Mouse (Mus musculus) limb, embryonic 13.5 days (tissue): ENCODE measurements around the gene Tmem151b. TPM values are rescaled to one million over a fixed set of nuclear protein-coding genes. Genes with fewer than 3 reads are reported as not detected.

Experiments
- ATAC-seq: fragments of 200-750 bp; cut with Nextera tagmentation; 2 replicates; pipeline ENCODE4 v1.8.0; 2017; ENCODE audit warnings: low read depth, moderate number of reproducible peaks, moderate TSS enrichment; ENCODE audit not compliant: low FRiP score
- H3K27ac ChIP-seq: fragments of 300-500 bp; sonication (generic); 2 replicates; pipeline ENCODE4 v1.5.1; 2015; ENCODE audit warnings: inconsistent platforms, mild to moderate bottlenecking, moderate library complexity
- H3K27me3 ChIP-seq: fragments of 300-500 bp; sonication (generic); 2 replicates; pipeline ENCODE4 v1.6.1; 2015; ENCODE audit warnings: mild to moderate bottlenecking, inconsistent platforms
- H3K36me3 ChIP-seq: fragments of 300-500 bp; sonication (generic); 2 replicates; pipeline ENCODE4 v1.6.1; 2015; ENCODE audit warnings: inconsistent platforms, mild to moderate bottlenecking, moderate library complexity
- H3K4me1 ChIP-seq: fragments of 300-500 bp; sonication (generic); 2 replicates; pipeline ENCODE4 v1.6.1; 2015; ENCODE audit warnings: inconsistent platforms
- H3K4me2 ChIP-seq: fragments of 300-500 bp; sonication (generic); replicated peaks from 2 replicates; pipeline ENCODE4 v1.6.1; 2015; ENCODE audit warnings: inconsistent platforms, mild to moderate bottlenecking, moderate library complexity
- H3K4me3 ChIP-seq: fragments of 300-500 bp; sonication (generic); 2 replicates; pipeline ENCODE4 v1.5.1; 2015; ENCODE audit warnings: moderate library complexity, mild to moderate bottlenecking, inconsistent platforms
- H3K9ac ChIP-seq: fragments of 300-500 bp; sonication (generic); 2 replicates; pipeline ENCODE4 v1.6.1; 2015; ENCODE audit warnings: mild to moderate bottlenecking, inconsistent platforms
- H3K9me3 ChIP-seq: fragments of 300-500 bp; sonication (generic); 2 replicates; pipeline ENCODE4 v1.6.1; 2016; ENCODE audit warnings: inconsistent platforms
- WGBS: fragments of 180-500 bp; shearing (Covaris S2); methylation state at CpG from one replicate; pipeline ENCODE4 v1.1.7; 2015; 5-methylcytosine and 5-hydroxymethylcytosine counted together
- polyA plus RNA-seq: library from polyadenylated mRNA; unstranded; fragments of >200 nt; fragmentation: Nextera tagmentation; extraction: Ambion mirVana; gene quantifications from 2 replicates; pipeline ENCODE4 v1.2.1, GENCODE M21; 2015

Tmem151b gene
- polyA plus RNA-seq, 1 experiment from 2014 or later, result 10.5 TPM

- no peaks in the 10 kb centered on the region for H3K9me3 ChIP-seq
- ATAC-seq, result no peak
- H3K4me3 ChIP-seq, result peak overlapping the region; percentile 8; the same call in 1 of the 2 replicates
- H3K27me3 ChIP-seq, result peaks cover 24% of the 10 kb centered on the region
- peaks cover 29% of the 10 kb centered on the region for H3K36me3 ChIP-seq
- WGBS, result 44% methylated on average over 16 of the region's 16 CpGs
- H3K4me1 ChIP-seq, result peaks cover 64% of the 10 kb centered on the region
- peak overlapping the region; percentile 6; the same call in 1 of the 2 replicates for H3K27ac ChIP-seq
- H3K9ac ChIP-seq, result peak overlapping the region; percentile 51
- peak overlapping the region; percentile 99 for H3K4me2 ChIP-seq
These were observed 42.5 kb upstream of the Tmem151b start for GRCm38 (mm10) chr17:45591701-45592605.

GRCm38 (mm10) chr17:45590410-45590809 lies 40.9 kb upstream of the Tmem151b start:
- no peak overlapping the region for H3K4me3 ChIP-seq
- ATAC-seq, result no peak
- H3K9ac ChIP-seq, result no peak overlapping the region
- H3K4me1 ChIP-seq, result peaks cover 58% of the 10 kb centered on the region
- 0 out of 2 replicates have a peak, but pooled peaks cover 3% of the 10 kb centered on the region for H3K9me3 ChIP-seq
- WGBS, result 61% methylated on average over 6 of the region's 6 CpGs
- H3K27ac ChIP-seq, result no peak overlapping the region
- no peak overlapping the region for H3K4me2 ChIP-seq
- H3K27me3 ChIP-seq, result peaks cover 16% of the 10 kb centered on the region
- H3K36me3 ChIP-seq, result peaks cover 38% of the 10 kb centered on the region

- Histone ChIP-seq H3K4me2 (no peak overlapping the region), H3K36me3 (peaks cover 38% of the 10 kb centered on the region), H3K4me1 (peaks cover 60% of the 10 kb centered on the region), H3K9me3 (0 out of 2 replicates have a peak, but pooled peaks cover 3% of the 10 kb centered on the region), H3K27me3 (peaks cover 13% of the 10 kb centered on the region), H3K27ac (no peak overlapping the region), H3K4me3 (no peak overlapping the region), H3K9ac (no peak overlapping the region)
- 91% methylated on average over 8 of the region's 8 CpGs for WGBS
- ATAC-seq, result no peak
These were observed 40.4 kb upstream of the Tmem151b start for GRCm38 (mm10) chr17:45589844-45590243.

- no peak overlapping the region for H3K9ac ChIP-seq
- H3K27me3 ChIP-seq, result peaks cover 7% of the 10 kb centered on the region
- peaks cover 38% of the 10 kb centered on the region for H3K36me3 ChIP-seq
- no peak overlapping the region for H3K4me3 ChIP-seq
- 0 out of 2 replicates have a peak, but pooled peaks cover 3% of the 10 kb centered on the region for H3K9me3 ChIP-seq
- H3K4me2 ChIP-seq, result no peak overlapping the region
- WGBS, result 92% methylated on average over 7 of the region's 7 CpGs
- peaks cover 60% of the 10 kb centered on the region for H3K4me1 ChIP-seq
- no peak overlapping the region for H3K27ac ChIP-seq
- no peak for ATAC-seq
These were observed 39.8 kb upstream of the Tmem151b start for GRCm38 (mm10) chr17:45589236-45589635.

- no peak overlapping the region for H3K4me3 ChIP-seq
- no peak overlapping the region for H3K9ac ChIP-seq
- WGBS, result 89% methylated on average over 7 of the region's 7 CpGs
- peaks cover 38% of the 10 kb centered on the region for H3K36me3 ChIP-seq
- H3K4me1 ChIP-seq, result peaks cover 57% of the 10 kb centered on the region
- no peak overlapping the region for H3K4me2 ChIP-seq
- H3K27ac ChIP-seq, result no peak overlapping the region
- no peaks in the 10 kb centered on the region for H3K27me3 ChIP-seq
- ATAC-seq, result no peak
- H3K9me3 ChIP-seq, result 0 out of 2 replicates have a peak, but pooled peaks cover 3% of the 10 kb centered on the region
These were observed 38.9 kb upstream of the Tmem151b start for GRCm38 (mm10) chr17:45588370-45588769.

- no peak for ATAC-seq
- over 99% methylated on average over 3 of the region's 3 CpGs for WGBS
- Histone ChIP-seq H3K27me3 (no peaks in the 10 kb centered on the region), H3K9me3 (0 out of 2 replicates have a peak, but pooled peaks cover 3% of the 10 kb centered on the region), H3K4me1 (peaks cover 41% of the 10 kb centered on the region), H3K4me3 (no peak overlapping the region), H3K36me3 (peaks cover 38% of the 10 kb centered on the region), H3K9ac (no peak overlapping the region), H3K4me2 (no peak overlapping the region), H3K27ac (0 out of 2 replicates have a peak overlapping the region, but pooled peaks have one; percentile 74)
These were observed 37.0 kb upstream of the Tmem151b start for GRCm38 (mm10) chr17:45586449-45586837.

GRCm38 (mm10) chr17:45585725-45586448 lies 36.4 kb upstream of the Tmem151b start:
- Histone ChIP-seq H3K36me3 (peaks cover 38% of the 10 kb centered on the region), H3K9ac (0 out of 2 replicates have a peak overlapping the region, but pooled peaks have one; percentile 45), H3K4me1 (peaks cover 41% of the 10 kb centered on the region), H3K4me2 (no peak overlapping the region), H3K4me3 (no peak overlapping the region), H3K9me3 (0 out of 2 replicates have a peak, but pooled peaks cover 3% of the 10 kb centered on the region), H3K27ac (peak overlapping the region; percentile 74; the same call in 1 of the 2 replicates), H3K27me3 (no peaks in the 10 kb centered on the region)
- ATAC-seq, result no peak
- 74% methylated on average over 23 of the region's 23 CpGs for WGBS

GRCm38 (mm10) chr17:45584939-45585678 lies 35.6 kb upstream of the Tmem151b start:
- 22% methylated on average over 14 of the region's 14 CpGs for WGBS
- Histone ChIP-seq H3K9ac (0 out of 2 replicates have a peak overlapping the region, but pooled peaks have one; percentile 45), H3K27ac (peak overlapping the region; percentile 74), H3K4me2 (peak overlapping the region; percentile 21), H3K4me1 (peaks cover 35% of the 10 kb centered on the region), H3K9me3 (0 out of 2 replicates have a peak, but pooled peaks cover 3% of the 10 kb centered on the region), H3K27me3 (no peaks in the 10 kb centered on the region), H3K4me3 (no peak overlapping the region), H3K36me3 (peaks cover 38% of the 10 kb centered on the region)
- ATAC-seq, result peak; percentile 46

- Histone ChIP-seq H3K27ac (peak overlapping the region; percentile 74), H3K4me2 (peak overlapping the region; percentile 21), H3K27me3 (no peaks in the 10 kb centered on the region), H3K4me1 (peaks cover 35% of the 10 kb centered on the region), H3K9me3 (0 out of 2 replicates have a peak, but pooled peaks cover 3% of the 10 kb centered on the region), H3K4me3 (no peak overlapping the region), H3K9ac (no peak overlapping the region), H3K36me3 (peaks cover 32% of the 10 kb centered on the region)
- peak; percentile 62 for ATAC-seq
- 36% methylated on average over 12 of the region's 12 CpGs for WGBS
These were observed 34.8 kb upstream of the Tmem151b start for GRCm38 (mm10) chr17:45584096-45584896.

- 70% methylated on average over 6 of the region's 6 CpGs for WGBS
- H3K9me3 ChIP-seq, result 0 out of 2 replicates have a peak, but pooled peaks cover 3% of the 10 kb centered on the region
- peaks cover 35% of the 10 kb centered on the region for H3K4me1 ChIP-seq
- no peak overlapping the region for H3K4me3 ChIP-seq
- H3K4me2 ChIP-seq, result no peak overlapping the region
- ATAC-seq, result no peak
- peaks cover 18% of the 10 kb centered on the region for H3K36me3 ChIP-seq
- no peak overlapping the region for H3K9ac ChIP-seq
- no peaks in the 10 kb centered on the region for H3K27me3 ChIP-seq
- H3K27ac ChIP-seq, result no peak overlapping the region
These were observed 33.4 kb upstream of the Tmem151b start for GRCm38 (mm10) chr17:45582715-45583355.
